Mouse (Mus musculus) urinary bladder, adult 18-20 months (tissue): Measurements from ENCODE around the gene Il13.

ENCODE experiments used
- DNase-seq, 2 experiments: peaks; one replicate each; pipeline ENCODE4 v3.0.0; 2022; ENCODE audit warnings: low spot score in 2 of 2, mixed read lengths in 2 of 2

Il13 gene

DNA sequence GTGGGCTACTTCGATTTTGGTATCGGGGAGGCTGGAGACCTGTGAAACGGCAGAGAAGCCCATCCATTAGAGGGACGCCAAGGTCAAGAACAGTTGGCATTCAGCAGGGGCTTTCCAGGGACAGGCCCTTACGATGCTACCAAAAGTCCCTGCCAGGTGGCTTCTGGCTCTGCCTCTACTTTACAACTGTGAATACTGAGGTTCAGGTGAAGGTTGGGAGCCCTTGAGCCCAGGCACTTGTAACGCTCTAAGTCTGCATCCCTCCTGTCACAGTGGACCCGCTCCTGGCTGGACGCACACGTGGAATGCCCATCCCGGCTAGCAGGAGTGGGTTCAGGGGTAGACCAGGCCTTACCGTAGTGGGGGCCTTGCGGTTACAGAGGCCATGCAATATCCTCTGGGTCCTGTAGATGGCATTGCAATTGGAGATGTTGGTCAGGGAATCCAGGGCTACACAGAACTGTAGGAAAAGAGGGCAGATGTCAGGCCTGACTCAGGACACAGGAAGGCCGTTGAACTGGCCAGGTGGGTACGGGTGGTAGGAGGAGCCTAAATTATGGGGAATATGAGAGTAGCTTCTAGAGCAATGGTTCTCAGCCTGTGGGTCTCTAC is 2.3 kb downstream of the Il13 start:
- no peak for DNase-seq

- DNase-seq, result peak; percentile 38 to 48
These were observed 6.6 kb downstream of the Il13 start for GRCm38 (mm10) chr11:53627859-53628258.

- no peak for DNase-seq
These were observed 7.6 kb downstream of the Il13 start for GRCm38 (mm10) chr11:53626802-53627373.

GRCm38 (mm10) chr11:53624124-53624523 is 10.4 kb downstream of the Il13 start:
- no peak for DNase-seq

DNA sequence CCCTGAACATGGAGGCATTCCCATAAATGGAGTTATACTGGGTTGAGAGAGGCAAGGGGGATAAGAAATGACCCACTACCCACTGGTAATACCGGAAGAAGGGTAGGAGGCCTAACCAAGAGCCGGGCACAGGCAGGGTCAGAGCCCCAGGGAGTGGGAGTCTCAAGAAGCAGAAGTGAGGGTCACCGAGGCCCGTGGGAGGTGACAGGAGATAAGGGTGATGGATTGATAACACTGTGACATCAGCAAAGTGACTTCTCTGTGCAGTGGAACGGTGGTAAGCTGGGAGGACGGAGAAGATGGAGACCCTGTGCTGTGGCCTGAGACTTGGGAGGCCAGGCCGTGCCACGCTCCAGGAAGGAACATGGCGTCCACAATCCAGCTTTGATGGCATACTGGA is 10.9 kb downstream of the Il13 start:
- no peak for DNase-seq

DNA sequence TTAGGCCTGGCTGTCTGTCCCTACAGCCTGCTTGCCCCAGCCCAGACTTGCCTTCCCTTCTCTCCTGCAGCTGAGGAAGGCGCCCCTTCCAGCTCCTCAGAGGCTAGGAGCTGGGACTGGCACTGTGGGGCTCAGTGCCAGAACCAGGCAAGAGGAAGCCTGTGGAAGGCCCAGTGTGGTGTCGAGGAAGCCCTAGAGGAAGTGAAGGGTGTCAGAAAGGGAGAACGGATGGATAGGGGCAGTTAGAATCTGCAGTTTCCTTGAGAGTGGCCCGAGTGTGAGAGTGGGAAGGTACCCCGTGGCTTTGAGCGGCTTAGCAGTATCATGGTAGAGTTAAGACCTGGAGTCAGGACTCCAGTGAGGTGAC is 12.1 kb downstream of the Il13 start:
- no peak for DNase-seq

DNA sequence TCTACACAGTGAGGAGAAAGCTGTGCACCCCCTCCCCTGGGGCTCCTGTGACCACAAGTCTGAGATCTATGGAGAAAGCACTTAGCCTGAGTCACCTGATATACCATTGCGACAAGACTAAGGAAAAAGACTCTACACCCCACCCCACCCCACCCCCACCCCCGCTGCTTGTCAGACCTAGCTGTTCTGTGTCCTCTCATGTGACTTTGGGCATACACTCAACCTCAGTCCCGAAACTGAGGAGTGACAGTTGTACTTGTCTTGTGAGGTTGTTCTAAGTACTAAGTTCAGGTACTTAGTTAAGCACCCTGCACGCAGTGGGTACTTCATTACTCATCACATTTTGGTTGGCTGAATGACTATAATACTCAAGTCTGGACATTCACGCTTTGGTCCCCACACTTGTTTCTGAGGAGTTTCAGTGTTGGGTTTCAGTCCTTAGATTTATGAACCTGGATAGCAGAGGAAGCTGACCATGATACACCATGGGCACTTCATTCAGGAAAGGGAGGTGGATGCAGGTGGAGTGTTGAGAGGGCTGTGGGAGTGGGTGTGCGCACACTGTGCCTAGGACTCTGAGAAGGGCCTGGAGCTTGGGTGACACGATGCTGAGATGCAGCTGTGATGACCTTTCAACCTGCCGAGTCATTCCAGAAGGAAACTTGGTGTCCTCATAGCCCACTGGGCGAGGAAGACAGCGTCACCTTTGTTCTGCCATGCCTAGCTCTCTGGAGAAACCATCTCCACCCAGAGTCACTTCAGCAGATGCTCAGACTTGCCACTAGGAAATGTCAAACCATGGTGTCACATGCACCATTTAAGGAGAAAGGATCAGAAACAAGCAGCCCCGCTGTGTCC is 12.7 kb downstream of the Il13 start:
- no peak for DNase-seq

GRCm38 (mm10) chr11:53620094-53620493 is 14.4 kb downstream of the Il13 start:
- DNase-seq, result no peak

DNA sequence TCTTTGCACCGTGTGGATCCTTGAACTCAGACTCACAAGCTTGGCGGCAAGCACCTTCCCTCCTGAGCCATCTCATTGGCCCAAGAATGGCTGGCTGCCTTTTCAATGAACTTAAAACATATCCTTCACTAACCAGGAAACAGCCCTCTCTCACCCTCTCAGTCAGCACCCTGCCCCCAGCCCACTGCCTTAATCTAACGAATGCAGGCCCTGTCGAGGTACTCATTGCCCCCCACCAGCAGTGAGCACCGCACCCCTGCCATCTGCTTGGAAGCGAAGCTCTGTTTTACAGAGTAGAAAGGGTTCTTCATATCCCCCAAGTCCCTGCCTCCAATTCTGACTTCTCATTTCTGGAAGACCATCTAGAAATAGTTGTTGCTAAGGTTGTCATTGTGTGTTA is 15.1 kb downstream of the Il13 start:
- DNase-seq, result no peak

DNA sequence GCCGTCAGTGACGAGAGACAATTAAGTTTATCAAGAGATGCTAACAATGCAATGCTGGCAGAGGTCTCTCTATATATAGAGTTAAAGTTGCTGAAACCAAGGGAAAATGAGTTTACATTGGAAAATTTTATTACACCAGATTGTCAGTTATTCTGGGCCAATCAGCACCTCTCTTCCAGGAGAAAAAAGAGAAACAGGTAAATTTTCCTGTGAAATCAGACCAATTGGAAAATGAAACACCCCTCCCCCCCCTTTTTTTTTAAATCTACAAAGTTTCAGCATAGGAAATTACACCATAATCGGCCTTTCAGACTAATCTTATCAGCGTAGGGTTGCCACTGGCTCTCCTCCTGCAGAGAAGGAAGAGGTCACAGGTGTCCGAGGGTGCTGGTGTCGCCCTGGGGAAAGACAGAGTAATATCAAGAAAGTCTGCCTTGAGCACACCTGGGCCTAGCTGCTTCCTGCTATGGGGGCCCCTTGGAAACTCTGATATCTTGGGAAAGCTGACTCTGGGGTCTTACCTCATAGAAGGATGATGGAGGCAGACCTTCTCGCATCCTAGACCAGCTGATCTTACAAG is 15.8 kb downstream of the Il13 start, which contains the start of gene Il4:
Gene Il4, minus strand, starts transcription at position 51 of the 580 bp plus-strand sequence.
- no peak for DNase-seq

GRCm38 (mm10) chr11:53617562-53618109 is 16.9 kb downstream of the Il13 start:
- DNase-seq, result no peak

GRCm38 (mm10) chr11:53616748-53617558 is 17.5 kb downstream of the Il13 start:
- no peak for DNase-seq

- DNase-seq, result no peak
These were observed 18.9 kb downstream of the Il13 start for GRCm38 (mm10) chr11:53615575-53615974.

- no peak for DNase-seq
These were observed 19.3 kb downstream of the Il13 start for GRCm38 (mm10) chr11:53615172-53615571.

- DNase-seq, result no peak
These were observed 24.8 kb downstream of the Il13 start for GRCm38 (mm10) chr11:53609672-53610071.

GRCm38 (mm10) chr11:53609231-53609630 is 25.3 kb downstream of the Il13 start:
- no peak for DNase-seq

GRCm38 (mm10) chr11:53605609-53606008 is 28.9 kb downstream of the Il13 start:
- no peak for DNase-seq

DNA sequence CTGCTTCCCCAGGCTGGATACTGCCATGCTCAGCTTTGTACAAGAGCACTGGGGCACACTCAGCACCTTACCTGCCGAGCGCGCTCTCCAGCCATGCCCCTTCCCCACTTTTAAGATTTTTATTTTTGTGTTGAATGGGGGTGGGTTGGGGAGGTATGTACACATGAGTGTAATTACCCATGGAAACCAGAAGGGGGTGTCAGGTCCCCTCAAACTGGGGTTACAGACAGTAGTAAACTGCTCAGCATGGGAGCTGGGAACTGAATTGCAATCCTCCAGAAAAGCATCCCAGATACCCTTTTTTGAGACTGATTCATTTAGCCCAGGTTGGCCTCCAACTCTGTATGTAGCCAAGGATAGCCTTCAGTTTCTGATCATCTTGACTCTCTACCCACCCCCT is 29.5 kb downstream of the Il13 start:
- DNase-seq, result no peak

DNA sequence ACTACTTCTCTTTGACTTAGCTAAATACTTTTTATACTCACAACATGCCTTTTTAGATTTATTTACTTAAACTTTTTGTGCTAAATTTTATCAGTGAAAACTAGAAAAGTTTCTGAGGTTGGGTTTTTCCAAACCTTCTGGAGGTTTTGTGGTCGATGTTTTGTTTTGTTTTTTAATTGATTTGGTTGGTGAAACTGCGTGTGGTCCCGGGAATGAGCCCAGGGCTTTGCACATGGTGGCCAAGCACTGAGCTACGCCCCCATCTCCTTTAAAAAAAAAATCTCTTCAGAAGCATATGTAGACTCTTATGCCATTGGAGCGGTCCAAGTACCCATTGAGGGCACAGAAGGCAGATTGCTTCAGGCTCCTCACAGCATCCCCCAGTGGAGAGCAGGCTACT is 43.4 kb downstream of the Il13 start:
- DNase-seq, result no peak

DNA sequence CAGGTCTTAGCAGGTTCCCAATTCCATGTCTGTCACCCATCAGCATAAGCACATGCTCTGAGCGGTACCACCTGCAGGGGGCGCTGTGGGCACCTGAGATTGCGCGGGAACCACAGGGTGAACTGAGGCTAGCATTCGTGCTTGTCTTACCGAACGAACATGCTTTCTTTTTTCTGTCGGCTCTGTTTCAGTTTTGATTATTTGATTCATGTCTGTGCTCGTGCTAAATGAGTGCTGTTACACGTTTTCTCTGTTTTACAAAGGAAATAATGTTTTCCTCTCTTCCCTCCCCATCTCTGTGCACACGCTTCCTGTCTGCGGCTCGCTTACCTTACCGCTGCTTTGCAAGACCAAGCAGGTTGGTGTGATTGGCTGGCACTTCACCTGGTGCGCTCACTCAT is 44.1 kb downstream of the Il13 start:
- DNase-seq, result no peak

DNA sequence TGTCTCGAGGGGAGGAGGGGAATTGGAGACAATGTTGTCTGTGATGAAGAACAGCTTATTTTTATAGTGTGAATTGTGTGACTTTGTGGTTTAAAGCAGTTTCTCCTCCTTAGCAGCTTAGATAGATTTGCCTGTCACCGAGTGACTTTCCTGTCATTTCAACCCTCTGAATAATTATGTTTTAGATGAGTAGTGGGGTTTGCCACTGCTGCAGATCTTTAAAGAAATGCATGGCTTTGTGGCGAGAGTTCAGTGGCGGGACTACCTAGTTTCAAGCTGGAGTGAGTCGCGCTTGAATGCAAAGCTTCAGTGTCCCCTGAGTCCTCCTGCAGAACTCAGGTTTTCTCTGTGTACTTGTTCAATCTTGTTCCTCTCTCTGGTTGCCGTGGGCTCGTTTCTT is 46.2 kb downstream of the Il13 start:
- DNase-seq, result no peak
